Mouse (Mus musculus) heart, embryonic 12.5 days (tissue): ENCODE results near the gene Il27. TPM values are rescaled to one million over a fixed set of nuclear protein-coding genes. Genes with fewer than 3 reads are reported as not detected.

Source experiments
- microRNA-seq: library from miRNA; unstranded; fragments of <30 nt; microRNA quantifications from one replicate; pipeline ENCODE4, GENCODE M21; 2017
- polyA plus RNA-seq: library from polyadenylated mRNA; unstranded; fragments of >200 nt; fragmentation: Nextera tagmentation; extraction: Ambion mirVana; gene quantifications from 2 replicates; pipeline ENCODE4 v1.2.1, GENCODE M21; 2016

Il27 gene
- polyA plus RNA-seq, 1 experiment from 2014 or later: not detected

Small RNA genes within 50 kb of the gene (microRNA-seq; reads per million reads assigned to microRNA genes)
- gene Mir7059: 1.2 reads per million

Other genes starting within 250 kb of the Il27 start
- gene Lat, start 225.4 kb downstream of the Il27 start, polyA plus RNA-seq: 3.4 and 3.8 TPM in 2 replicates
- 45.1 TPM in 2 replicates for gene Spns1, start 217.5 kb downstream of the Il27 start, polyA plus RNA-seq
- gene Nfatc2ip, start 198.2 kb downstream of the Il27 start, polyA plus RNA-seq: 1.7 and 2.2 TPM in 2 replicates
- gene Cd19, start 180.1 kb downstream of the Il27 start, polyA plus RNA-seq: not detected in 2 replicates
- gene Rabep2, start 166.2 kb downstream of the Il27 start, polyA plus RNA-seq: 23.3 and 23.9 TPM in 2 replicates
- gene Atp2a1, start 131.8 kb downstream of the Il27 start, polyA plus RNA-seq: 1.7 and 3.2 TPM in 2 replicates
- gene Sh2b1, start 119.5 kb downstream of the Il27 start, polyA plus RNA-seq: 43.2 and 45.1 TPM in 2 replicates
- gene Tufm, start 107.6 kb downstream of the Il27 start, polyA plus RNA-seq: 167 and 168 TPM in 2 replicates
- gene Atxn2l, start 91.5 kb downstream of the Il27 start, polyA plus RNA-seq: 49.7 and 52.5 TPM in 2 replicates
- gene Eif3c, start 28.5 kb downstream of the Il27 start, polyA plus RNA-seq: 148 and 151 TPM in 2 replicates
- gene Apobr, start 10.0 kb downstream of the Il27 start, polyA plus RNA-seq: 0.27 and 0.40 TPM in 2 replicates
- 20.0 and 24.5 TPM in 2 replicates for gene Cln3, start 9.1 kb downstream of the Il27 start, polyA plus RNA-seq
- gene Nupr1, start 35.9 kb upstream of the Il27 start, polyA plus RNA-seq: 3.1 and 3.6 TPM in 2 replicates
- gene Sgf29, start 54.4 kb upstream of the Il27 start, polyA plus RNA-seq: 26.9 and 27.2 TPM in 2 replicates
- 3.7 TPM in 2 replicates for gene Sult1a1, start 81.5 kb upstream of the Il27 start, polyA plus RNA-seq
- gene Bola2, start 100.5 kb upstream of the Il27 start, polyA plus RNA-seq: 102 and 120 TPM in 2 replicates
- gene Slx1b, start 100.8 kb upstream of the Il27 start, polyA plus RNA-seq: 6.9 and 7.5 TPM in 2 replicates
- gene Coro1a, start 112.8 kb upstream of the Il27 start, polyA plus RNA-seq: 9.2 and 9.8 TPM in 2 replicates
- gene Mapk3, start 164.7 kb upstream of the Il27 start, polyA plus RNA-seq: 57.8 and 58.7 TPM in 2 replicates
- gene Gdpd3, start 171.4 kb upstream of the Il27 start, polyA plus RNA-seq: 0.87 and 1.8 TPM in 2 replicates
- gene Ypel3, start 182.0 kb upstream of the Il27 start, polyA plus RNA-seq: 74.8 and 78.7 TPM in 2 replicates
- gene Tbx6, start 186.5 kb upstream of the Il27 start, polyA plus RNA-seq: 0.27 and 0.33 TPM in 2 replicates
- gene Ppp4c, start 197.6 kb upstream of the Il27 start, polyA plus RNA-seq: 181 and 192 TPM in 2 replicates
- gene Fam57b, start 202.7 kb upstream of the Il27 start, polyA plus RNA-seq: 0.17 and 0.45 TPM in 2 replicates
- not detected in 2 replicates for gene 4930451I11Rik, start 236.7 kb upstream of the Il27 start, polyA plus RNA-seq